11 mouse cellular contexts compared by ENCODE assay signal in genomic region chr12:81333841-81334240, GRCm38 (mm10). TPM values are rescaled to one million over a fixed set of nuclear protein-coding genes. Genes with fewer than 3 reads are reported as not detected.
A peak's percentile ranks its signal among the peaks of the same experiment; 100 is the strongest.
DNase-seq lines count a peak whose midpoint lies in the region; ATAC-seq and TF ChIP-seq lines count a peak whose summit lies in the region.
"Had no signal": no experiment of that assay in that cellular context is flagged by ENCODE, and none has a peak within 500 bp of the region (broad histone marks: within the 10 kb centered on the region; RNA-seq: fewer than 3 reads in every experiment).

No protein-coding gene starts in this region.

- no peak for TF ChIP-seq EP300 in stomach, postnatal 0 days (optimal IDR thresholded peaks at IDR 0.05)

- H3K4me3 ChIP-seq in heart, embryonic 12.5 days, result no peak overlapping the region
- H3K4me3 ChIP-seq in stomach, embryonic 14.5 days (ENCODE audit: low read depth, low read length), result no peak overlapping the region
- H3K4me3 ChIP-seq in stomach, postnatal 0 days (ENCODE audit: low read depth, low read length), result no peak overlapping the region
- H3K4me3 ChIP-seq in midbrain, embryonic 11.5 days (ENCODE audit: low read depth, low read length), result no peak overlapping the region

- peaks cover 42% of the 10 kb centered on the region for H3K27me3 ChIP-seq in heart, embryonic 12.5 days (replicated peaks)
- H3K27me3 ChIP-seq in stomach, embryonic 14.5 days (ENCODE audit: control insufficient read depth, insufficient read depth, low read length), result 0 out of 2 replicates have a peak, but pooled peaks cover 5% of the 10 kb centered on the region
- H3K27me3 ChIP-seq in stomach, postnatal 0 days (ENCODE audit: control insufficient read depth, insufficient read depth, low read length), result no peaks in the 10 kb centered on the region; the same call in 1 of the 2 replicates
- H3K27me3 ChIP-seq in midbrain, embryonic 11.5 days (ENCODE audit: control insufficient read depth, insufficient read depth, low read length), result peaks cover 8% of the 10 kb centered on the region

- no peaks in the 10 kb centered on the region for H3K9me3 ChIP-seq in heart, embryonic 12.5 days (replicated peaks)
- no peaks in the 10 kb centered on the region for H3K9me3 ChIP-seq in stomach, embryonic 14.5 days (ENCODE audit: control insufficient read depth, low read depth, low read length)
- no peaks in the 10 kb centered on the region for H3K9me3 ChIP-seq in stomach, postnatal 0 days (ENCODE audit: control insufficient read depth, low read length)
- H3K9me3 ChIP-seq in midbrain, embryonic 11.5 days (ENCODE audit: control insufficient read depth, low read length), result no peaks in the 10 kb centered on the region

- DNase-seq in heart, adult 18-20 months, result no peak
- DNase-seq in stomach, postnatal 0 days (ENCODE audit: low spot score), result no peak
- DNase-seq in midbrain, embryonic 11.5 days (ENCODE audit: low spot score, missing footprints), result peak; percentile 71
- no peak for DNase-seq in adrenal gland, postnatal 25 days
- DNase-seq in thymus, postnatal 4 days, result no peak
- DNase-seq in adipocyte (ENCODE audit: low spot score), result no peak

- 59% methylated on average over 5 of the region's 5 CpGs for WGBS in heart, embryonic 12.5 days
- WGBS in stomach, embryonic 14.5 days, result 79% methylated on average over 5 of the region's 5 CpGs
- 76% methylated on average over 5 of the region's 5 CpGs for WGBS in stomach, postnatal 0 days
- 70% methylated on average over 5 of the region's 5 CpGs for WGBS in midbrain, embryonic 11.5 days

- no peaks in the 10 kb centered on the region for H3K36me3 ChIP-seq in heart, embryonic 12.5 days
- no peaks in the 10 kb centered on the region for H3K36me3 ChIP-seq in stomach, embryonic 14.5 days (ENCODE audit: control insufficient read depth, insufficient read depth, low read length)
- no peaks in the 10 kb centered on the region for H3K36me3 ChIP-seq in stomach, postnatal 0 days (ENCODE audit: control insufficient read depth, insufficient read depth, low read length)
- no peaks in the 10 kb centered on the region for H3K36me3 ChIP-seq in midbrain, embryonic 11.5 days (ENCODE audit: control insufficient read depth, insufficient read depth, low read length)

- H3K4me2 ChIP-seq in heart, embryonic 12.5 days, result peak overlapping the region; percentile 90; the same call in 1 of the 2 replicates
- peak overlapping the region; percentile 99; the same call in 1 of the 2 replicates for H3K4me2 ChIP-seq in stomach, embryonic 14.5 days (replicated peaks; ENCODE audit: low read depth, low read length)
- H3K4me2 ChIP-seq in stomach, postnatal 0 days (replicated peaks; ENCODE audit: low read depth), result no peak overlapping the region
- peak overlapping the region; percentile 94 for H3K4me2 ChIP-seq in midbrain, embryonic 11.5 days

- no peak overlapping the region for H3K9ac ChIP-seq in heart, embryonic 12.5 days
- H3K9ac ChIP-seq in stomach, embryonic 14.5 days (replicated peaks; ENCODE audit: low read depth, low read length), result no peak overlapping the region
- no peak overlapping the region for H3K9ac ChIP-seq in stomach, postnatal 0 days (ENCODE audit: low read length)
- no peak overlapping the region for H3K9ac ChIP-seq in midbrain, embryonic 11.5 days (ENCODE audit: low read length)

- no peak overlapping the region for H3K27ac ChIP-seq in heart, embryonic 12.5 days (ENCODE audit: poor library complexity, severe bottlenecking)
- no peak overlapping the region for H3K27ac ChIP-seq in stomach, embryonic 14.5 days (ENCODE audit: low read length)
- H3K27ac ChIP-seq in stomach, postnatal 0 days (replicated peaks), result no peak overlapping the region
- H3K27ac ChIP-seq in midbrain, embryonic 11.5 days (ENCODE audit: low read depth, low read length), result no peak overlapping the region

- no peak for TF ChIP-seq CTCF in stomach, postnatal 0 days (IDR thresholded peaks at IDR 0.05; ENCODE audit: low read depth)

- ATAC-seq in heart, embryonic 12.5 days (ENCODE audit: insufficient number of reproducible peaks, low FRiP score), result no peak
- ATAC-seq in stomach, embryonic 14.5 days (ENCODE audit: insufficient number of reproducible peaks, insufficient read depth, low FRiP score, low read depth), result no peak
- ATAC-seq in stomach, postnatal 0 days (ENCODE audit: low FRiP score, low TSS enrichment), result no peak
- ATAC-seq in midbrain, embryonic 11.5 days (ENCODE audit: low FRiP score), result no peak
- ATAC-seq: Patski had no signal

- 0 out of 2 replicates have a peak, but pooled peaks cover 14% of the 10 kb centered on the region for H3K4me1 ChIP-seq in heart, embryonic 12.5 days (replicated peaks)
- H3K4me1 ChIP-seq in stomach, embryonic 14.5 days (ENCODE audit: control insufficient read depth, insufficient read depth, low read length), result no peaks in the 10 kb centered on the region
- 0 out of 2 replicates have a peak, but pooled peaks cover 2% of the 10 kb centered on the region for H3K4me1 ChIP-seq in stomach, postnatal 0 days (replicated peaks; ENCODE audit: control insufficient read depth, insufficient read depth)
- H3K4me1 ChIP-seq in midbrain, embryonic 11.5 days (ENCODE audit: control insufficient read depth, insufficient read depth, low read length), result no peaks in the 10 kb centered on the region; the same call in 1 of the 2 replicates

RNA-seq across cellular contexts. Expression of gene Slc8a3, which starts 0.9 kb away (rescaled TPM):
- 0.43 and 0.49 TPM in 2 replicates for polyA plus RNA-seq in heart, embryonic 12.5 days (2016; fragmentation: Nextera tagmentation; extraction: Ambion mirVana)
- under 1 TPM; 0.17 to 0.21 TPM for total RNA-seq in heart, adult 18-20 months (2021)
- polyA plus RNA-seq in stomach, embryonic 14.5 days (2014; fragmentation: Nextera tagmentation; extraction: Ambion mirVana), result 0.52 and 0.86 TPM in 2 replicates
- polyA plus RNA-seq in stomach, postnatal 0 days (2015; fragmentation: Nextera tagmentation; extraction: Ambion mirVana), result 0.12 and 0.15 TPM in 2 replicates
- 0.98 and 1.1 TPM in 2 replicates for polyA plus RNA-seq in midbrain, embryonic 11.5 days (2014; fragmentation: Nextera tagmentation; extraction: Ambion mirVana)
- total RNA-seq in adrenal gland, postnatal 25 days (2021), result 1.2 and 1.7 TPM in 2 replicates
- total RNA-seq: hematopoietic stem cell, adult 5-6 weeks; megakaryocyte progenitor cell, adult 5-6 weeks had no signal

RNA-seq across cellular contexts. Expression of gene Gm4787, which starts 45.4 kb away (rescaled TPM):
- 0.14 and 0.18 TPM in 2 replicates for polyA plus RNA-seq in heart, embryonic 12.5 days (2016; fragmentation: Nextera tagmentation; extraction: Ambion mirVana)
- under 1 TPM; 0.20 to 0.49 TPM for total RNA-seq in heart, adult 18-20 months (2021)
- 0.36 and 0.74 TPM in 2 replicates for polyA plus RNA-seq in stomach, embryonic 14.5 days (2014; fragmentation: Nextera tagmentation; extraction: Ambion mirVana)
- polyA plus RNA-seq in stomach, postnatal 0 days (2015; fragmentation: Nextera tagmentation; extraction: Ambion mirVana), result 0.05 and 0.08 TPM in 2 replicates
- polyA plus RNA-seq in midbrain, embryonic 11.5 days (2014; fragmentation: Nextera tagmentation; extraction: Ambion mirVana), result 0.21 and 0.33 TPM in 2 replicates
- total RNA-seq in adrenal gland, postnatal 25 days (2021), result 1.2 and 3.0 TPM in 2 replicates
